Mouse (Mus musculus) lung, embryonic 15.5 days (tissue): ENCODE results near the gene Ptgis. TPM values are rescaled to one million over a fixed set of nuclear protein-coding genes. Genes with fewer than 3 reads are reported as not detected.

Experiments used
- ATAC-seq: fragments of 200-750 bp; cut with Nextera tagmentation; 2 replicates; pipeline ENCODE4 v1.8.0; 2017; ENCODE audit warnings: moderate number of reproducible peaks, borderline replicate concordance; ENCODE audit not compliant: low FRiP score, low TSS enrichment; ENCODE audit errors: extremely low read depth
- H3K27ac ChIP-seq: fragments of 300-500 bp; sonication (generic); 2 replicates; pipeline ENCODE4 v1.5.1; 2015; ENCODE audit warnings: moderate library complexity, mild to moderate bottlenecking, inconsistent platforms
- H3K27me3 ChIP-seq: fragments of 300-500 bp; sonication (generic); 2 replicates; pipeline ENCODE4 v1.6.1; 2015; ENCODE audit warnings: inconsistent platforms
- H3K36me3 ChIP-seq: fragments of 300-500 bp; sonication (generic); 2 replicates; pipeline ENCODE4 v1.6.1; 2015; ENCODE audit warnings: inconsistent platforms
- H3K4me1 ChIP-seq: fragments of 300-500 bp; sonication (generic); 2 replicates; pipeline ENCODE4 v1.6.1; 2015; ENCODE audit warnings: inconsistent platforms
- H3K4me2 ChIP-seq: fragments of 300-500 bp; sonication (generic); 2 replicates; pipeline ENCODE4 v1.6.1; 2015; ENCODE audit warnings: inconsistent platforms, mild to moderate bottlenecking, moderate library complexity
- H3K4me3 ChIP-seq: fragments of 300-500 bp; sonication (generic); 2 replicates; pipeline ENCODE4 v1.5.1; 2015; ENCODE audit warnings: mild to moderate bottlenecking, inconsistent platforms
- H3K9ac ChIP-seq: fragments of 300-500 bp; sonication (generic); 2 replicates; pipeline ENCODE4 v1.6.1; 2015; ENCODE audit warnings: inconsistent platforms
- H3K9me3 ChIP-seq: fragments of 300-500 bp; sonication (generic); 2 replicates; pipeline ENCODE4 v1.6.1; 2016; ENCODE audit warnings: inconsistent platforms
- WGBS: fragments of 180-500 bp; shearing (Covaris S2); methylation state at CpG from one replicate; pipeline ENCODE4 v1.1.7; 2015; 5-methylcytosine and 5-hydroxymethylcytosine counted together
- polyA plus RNA-seq: library from polyadenylated mRNA; unstranded; fragments of >200 nt; fragmentation: Nextera tagmentation; extraction: Ambion mirVana; gene quantifications from 2 replicates; pipeline ENCODE4 v1.2.1, GENCODE M21; 2015

Gene Ptgis
- polyA plus RNA-seq, 1 experiment from 2014 or later = 14.5 TPM

- WGBS = 70% methylated on average over 7 of the region's 7 CpGs
- Histone ChIP-seq H3K4me1 (no peaks in the 10 kb centered on the region), H3K27ac (no peak overlapping the region), H3K4me2 (no peak overlapping the region), H3K27me3 (no peaks in the 10 kb centered on the region), H3K4me3 (no peak overlapping the region), H3K9ac (no peak overlapping the region), H3K9me3 (no peaks in the 10 kb centered on the region), H3K36me3 (no peaks in the 10 kb centered on the region)
- ATAC-seq = no peak
Measured at GRCm38 (mm10) chr2:167203505-167204166, 36.8 kb downstream of the Ptgis start.

DNA sequence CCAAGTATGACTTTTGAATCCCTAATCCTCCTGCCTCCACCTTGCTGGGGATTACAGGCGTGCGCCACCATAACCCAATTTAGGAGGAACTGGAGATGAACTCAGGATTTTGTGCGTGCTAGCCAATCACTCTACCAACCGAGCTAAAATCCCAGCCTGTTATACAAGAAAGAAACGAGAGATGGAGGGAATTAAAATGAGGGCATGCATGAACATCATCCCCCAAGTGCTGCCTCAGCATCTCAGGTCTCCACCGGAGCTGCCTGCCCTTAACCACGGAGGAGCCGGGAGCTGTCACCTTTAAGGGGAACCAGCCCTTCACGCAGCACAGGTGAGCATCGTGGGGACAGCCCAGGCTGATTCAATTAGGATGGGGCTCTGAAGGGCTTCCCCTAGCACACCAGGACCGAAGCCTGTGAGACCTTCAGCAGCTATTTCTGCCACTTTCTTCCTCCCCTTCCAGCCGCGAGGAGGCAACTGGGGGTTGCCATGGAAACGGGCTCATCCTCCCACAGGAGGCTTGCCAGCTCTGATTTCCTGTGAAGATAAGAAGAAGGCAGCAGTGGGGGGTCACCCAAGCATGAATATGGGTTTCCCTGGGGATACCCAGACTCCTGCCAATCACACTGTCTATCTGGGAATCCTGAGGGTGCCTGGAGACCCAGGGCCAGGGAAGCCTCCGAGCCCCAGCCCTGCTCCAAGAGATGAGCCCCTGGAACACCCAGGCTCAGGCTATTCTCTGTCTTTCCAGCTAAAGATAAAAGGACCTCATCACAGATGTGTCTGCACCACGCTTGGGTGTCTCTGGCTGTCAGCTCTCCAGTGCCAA, 38.7 kb downstream of the Ptgis start:
- Histone ChIP-seq H3K36me3 (no peaks in the 10 kb centered on the region), H3K4me3 (no peak overlapping the region), H3K4me2 (no peak overlapping the region), H3K4me1 (no peaks in the 10 kb centered on the region), H3K9ac (no peak overlapping the region), H3K27me3 (no peaks in the 10 kb centered on the region), H3K27ac (no peak overlapping the region), H3K9me3 (no peaks in the 10 kb centered on the region)
- ATAC-seq = no peak
- 41% methylated on average over 16 of the region's 16 CpGs for WGBS

GRCm38 (mm10) chr2:167198660-167199427, 41.6 kb downstream of the Ptgis start:
- 48% methylated on average over 13 of the region's 13 CpGs for WGBS
- Histone ChIP-seq H3K27ac (no peak overlapping the region), H3K4me2 (no peak overlapping the region), H3K4me3 (no peak overlapping the region), H3K9ac (no peak overlapping the region), H3K9me3 (no peaks in the 10 kb centered on the region), H3K36me3 (no peaks in the 10 kb centered on the region), H3K27me3 (no peaks in the 10 kb centered on the region), H3K4me1 (no peaks in the 10 kb centered on the region)
- ATAC-seq = no peak

- Histone ChIP-seq H3K4me3 (no peak overlapping the region), H3K4me2 (no peak overlapping the region), H3K4me1 (peaks cover 17% of the 10 kb centered on the region), H3K27ac (no peak overlapping the region), H3K36me3 (no peaks in the 10 kb centered on the region), H3K9ac (no peak overlapping the region), H3K9me3 (no peaks in the 10 kb centered on the region), H3K27me3 (peaks cover 35% of the 10 kb centered on the region)
- ATAC-seq = no peak
- WGBS = 76% methylated on average over 3 of the region's 3 CpGs
Measured at GRCm38 (mm10) chr2:167193361-167193760, 47.0 kb downstream of the Ptgis start.

- H3K27me3 ChIP-seq = peaks cover 66% of the 10 kb centered on the region
- no peak within 1 kb of the TSS for H3K9ac ChIP-seq
- H3K27ac ChIP-seq = no peak within 1 kb of the TSS
- peak; percentile 16; the same call in 1 of the 2 replicates for ATAC-seq
- under 1% methylated on average over 41 of the region's 41 CpGs for WGBS
- H3K36me3 ChIP-seq = no peaks in the 10 kb centered on the region
- H3K4me1 ChIP-seq = peaks cover 19% of the 10 kb centered on the region
- H3K4me2 ChIP-seq = peak within 1 kb of the TSS; percentile 87
- H3K4me3 ChIP-seq = peak within 1 kb of the TSS; percentile 53
- H3K9me3 ChIP-seq = no peaks in the 10 kb centered on the region
Measured at GRCm38 (mm10) chr2:167190076-167190399, 50.4 kb downstream of the Ptgis start, which contains the start of gene Kcnb1. Kcnb1 (minus strand) TSS chr2:167190155.

GRCm38 (mm10) chr2:167189291-167190075, 50.9 kb downstream of the Ptgis start:
- Histone ChIP-seq H3K9me3 (no peaks in the 10 kb centered on the region), H3K9ac (no peak overlapping the region), H3K4me2 (peak overlapping the region; percentile 87), H3K4me3 (peak overlapping the region; percentile 53), H3K36me3 (no peaks in the 10 kb centered on the region), H3K27ac (no peak overlapping the region), H3K27me3 (peaks cover 71% of the 10 kb centered on the region), H3K4me1 (peaks cover 19% of the 10 kb centered on the region)
- peak; percentile 50 for ATAC-seq
- 1% methylated on average over 68 of the region's 91 CpGs for WGBS

- H3K27ac ChIP-seq = no peak overlapping the region
- H3K9me3 ChIP-seq = no peaks in the 10 kb centered on the region
- no peaks in the 10 kb centered on the region for H3K36me3 ChIP-seq
- peak overlapping the region; percentile 87 for H3K4me2 ChIP-seq
- peak; percentile 73 for ATAC-seq
- WGBS = 14% methylated on average over 67 of the region's 83 CpGs
- H3K4me1 ChIP-seq = peaks cover 19% of the 10 kb centered on the region
- peaks cover 73% of the 10 kb centered on the region for H3K27me3 ChIP-seq
- H3K4me3 ChIP-seq = peak overlapping the region; percentile 53
- no peak overlapping the region for H3K9ac ChIP-seq
Measured at GRCm38 (mm10) chr2:167188315-167189207, 51.8 kb downstream of the Ptgis start.

DNA sequence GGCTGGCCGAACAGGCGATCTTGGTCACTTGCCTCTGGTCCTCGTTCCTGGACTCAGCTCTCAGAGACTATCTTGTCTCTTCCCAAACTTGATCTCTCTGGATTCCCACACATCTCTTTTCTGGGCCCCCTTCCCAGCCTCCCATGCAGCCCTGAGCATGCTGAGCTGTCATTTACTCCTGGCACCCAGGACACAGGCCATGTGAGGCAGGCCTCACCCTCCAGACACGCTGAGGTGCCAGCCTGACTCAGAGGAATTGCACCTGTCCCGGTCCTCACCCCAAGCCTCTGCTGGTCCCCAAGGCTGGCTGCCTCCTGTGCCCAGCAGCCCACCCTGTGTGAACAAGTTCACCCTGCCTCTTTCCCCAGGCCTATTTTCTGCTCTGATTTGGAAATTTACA, 53.3 kb downstream of the Ptgis start:
- Histone ChIP-seq H3K9ac (no peak overlapping the region), H3K27ac (no peak overlapping the region), H3K4me3 (no peak overlapping the region), H3K36me3 (no peaks in the 10 kb centered on the region), H3K4me1 (peaks cover 19% of the 10 kb centered on the region), H3K9me3 (no peaks in the 10 kb centered on the region), H3K27me3 (peaks cover 73% of the 10 kb centered on the region), H3K4me2 (no peak overlapping the region)
- WGBS = 72% methylated on average over 5 of the region's 5 CpGs
- ATAC-seq = no peak

DNA sequence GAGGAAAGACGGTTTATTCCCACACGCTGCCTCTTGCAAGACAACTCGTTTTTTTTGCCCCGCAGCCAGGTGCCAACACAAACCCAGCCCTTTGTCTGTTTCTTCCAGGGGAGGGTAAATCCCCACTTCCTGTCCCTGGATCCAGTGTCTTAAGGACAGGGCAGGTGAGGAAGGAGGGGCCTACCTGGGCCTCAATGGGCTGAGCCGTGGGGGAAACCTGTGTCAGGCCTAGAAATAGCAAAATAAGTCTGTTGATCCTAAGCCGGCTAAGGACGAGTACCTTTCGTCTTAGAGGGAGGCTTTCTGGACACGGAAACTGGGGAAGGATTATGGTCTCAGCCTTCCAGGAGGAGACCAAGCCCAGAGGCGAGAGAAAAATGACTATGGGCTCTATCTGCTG, 53.9 kb downstream of the Ptgis start:
- no peaks in the 10 kb centered on the region for H3K36me3 ChIP-seq
- no peak for ATAC-seq
- no peak overlapping the region for H3K4me2 ChIP-seq
- peaks cover 68% of the 10 kb centered on the region for H3K27me3 ChIP-seq
- H3K27ac ChIP-seq = no peak overlapping the region
- H3K4me1 ChIP-seq = peaks cover 19% of the 10 kb centered on the region
- H3K9ac ChIP-seq = no peak overlapping the region
- no peak overlapping the region for H3K4me3 ChIP-seq
- H3K9me3 ChIP-seq = no peaks in the 10 kb centered on the region
- WGBS = 38% methylated on average over 8 of the region's 10 CpGs

DNA sequence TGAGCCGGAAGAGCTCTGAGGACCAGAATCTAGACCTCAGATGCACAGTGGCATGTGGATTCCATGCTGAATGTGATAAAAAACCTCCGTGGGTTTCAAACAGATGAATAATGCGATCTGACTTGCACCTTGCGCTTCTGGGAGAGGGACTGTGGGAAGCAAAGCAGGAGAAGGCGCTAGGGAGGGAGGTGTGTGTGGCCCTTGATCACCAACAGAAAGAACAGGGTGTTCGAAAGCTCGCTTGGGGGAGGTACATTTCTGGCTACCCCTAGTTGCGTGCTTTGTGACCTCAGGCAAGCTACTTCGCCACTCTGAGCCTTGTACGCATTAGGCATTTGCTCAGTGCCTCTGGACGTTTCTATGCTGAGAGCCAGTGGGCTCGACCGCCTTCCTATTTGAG, 54.4 kb downstream of the Ptgis start:
- Histone ChIP-seq H3K36me3 (no peaks in the 10 kb centered on the region), H3K4me2 (no peak overlapping the region), H3K9ac (no peak overlapping the region), H3K9me3 (no peaks in the 10 kb centered on the region), H3K27me3 (peaks cover 63% of the 10 kb centered on the region), H3K4me3 (no peak overlapping the region), H3K4me1 (peaks cover 19% of the 10 kb centered on the region), H3K27ac (no peak overlapping the region)
- ATAC-seq = no peak
- WGBS = 39% methylated on average over 13 of the region's 13 CpGs
